Mouse (Mus musculus) erythroblast, embryonic 14.5 days (primary cell): ENCODE results near the gene Sgsm1. TPM values are rescaled to one million over a fixed set of nuclear protein-coding genes. Genes with fewer than 3 reads are reported as not detected.

Experiments
- H3K27me3 ChIP-seq: 2 replicates; pipeline ENCODE4 v1.6.1; 2012; ENCODE audit warnings: inconsistent platforms; ENCODE audit not compliant: control insufficient read depth
- H3K36me3 ChIP-seq: 2 replicates; pipeline ENCODE4 v1.6.1; 2012; ENCODE audit warnings: mild to moderate bottlenecking, inconsistent platforms; ENCODE audit not compliant: control insufficient read depth
- H3K4me1 ChIP-seq: 2 replicates; pipeline ENCODE4 v1.6.1; 2012; ENCODE audit warnings: inconsistent platforms; ENCODE audit not compliant: control insufficient read depth
- H3K4me3 ChIP-seq: replicated peaks from 2 replicates; pipeline ENCODE3; 2012; ENCODE audit warnings: moderate library complexity, mild to moderate bottlenecking, inconsistent platforms
- H3K9me3 ChIP-seq: 2 replicates; pipeline ENCODE4 v1.6.1; 2012; ENCODE audit warnings: low read length, inconsistent platforms, mixed read lengths; ENCODE audit not compliant: control insufficient read depth
- GATA1 ChIP-seq: IDR thresholded peaks from 2 replicates; pipeline ENCODE4 v1.6.1; 2012; ENCODE audit warnings: low read length, inconsistent platforms, mixed read lengths
- TAL1 ChIP-seq: IDR thresholded peaks from 3 replicates; pipeline ENCODE4 v1.6.1; 2012; ENCODE audit warnings: low read length, inconsistent platforms, mixed read lengths
- polyA plus RNA-seq: library from polyadenylated mRNA; stranded (reverse); fragments of >175 nt; gene quantifications from 2 replicates; pipeline ENCODE4 v1.2.3, GENCODE M21; 2012

Gene Sgsm1
- polyA plus RNA-seq, 1 experiment, result not detected

- no peaks in the 10 kb centered on the region for H3K36me3 ChIP-seq
- H3K4me3 ChIP-seq, result no peak overlapping the region
- peaks cover 4% of the 10 kb centered on the region for H3K9me3 ChIP-seq
- peaks cover 14% of the 10 kb centered on the region for H3K27me3 ChIP-seq
- TF ChIP-seq GATA1 (no peak), TAL1 (no peak)
- peaks cover 9% of the 10 kb centered on the region for H3K4me1 ChIP-seq
Observed at GRCm38 (mm10) chr5:113216328-113216960, 94.1 kb downstream of the Sgsm1 start.

GRCm38 (mm10) chr5:113215610-113216011 is 95.0 kb downstream of the Sgsm1 start:
- peaks cover 4% of the 10 kb centered on the region for H3K4me1 ChIP-seq
- H3K9me3 ChIP-seq, result no peaks in the 10 kb centered on the region
- no peaks in the 10 kb centered on the region for H3K36me3 ChIP-seq
- TF ChIP-seq TAL1 (no peak), GATA1 (no peak)
- no peak overlapping the region for H3K4me3 ChIP-seq
- peaks cover 7% of the 10 kb centered on the region for H3K27me3 ChIP-seq

GRCm38 (mm10) chr5:113214455-113214854 is 96.1 kb downstream of the Sgsm1 start:
- TF ChIP-seq TAL1 (no peak), GATA1 (no peak)
- no peaks in the 10 kb centered on the region; the same call in 1 of the 2 replicates for H3K4me1 ChIP-seq
- no peaks in the 10 kb centered on the region for H3K27me3 ChIP-seq
- no peaks in the 10 kb centered on the region for H3K9me3 ChIP-seq
- no peaks in the 10 kb centered on the region for H3K36me3 ChIP-seq
- no peak overlapping the region for H3K4me3 ChIP-seq

GRCm38 (mm10) chr5:113214041-113214440 is 96.5 kb downstream of the Sgsm1 start:
- no peak for TF ChIP-seq GATA1
- no peak for TF ChIP-seq TAL1
- Histone ChIP-seq H3K4me3 (no peak overlapping the region), H3K27me3 (no peaks in the 10 kb centered on the region), H3K36me3 (no peaks in the 10 kb centered on the region), H3K4me1 (no peaks in the 10 kb centered on the region; the same call in 1 of the 2 replicates), H3K9me3 (no peaks in the 10 kb centered on the region)

GRCm38 (mm10) chr5:113212156-113212835 is 98.3 kb downstream of the Sgsm1 start:
- no peaks in the 10 kb centered on the region for H3K36me3 ChIP-seq
- TF ChIP-seq GATA1, result no peak
- TF ChIP-seq TAL1, result no peak
- no peaks in the 10 kb centered on the region for H3K9me3 ChIP-seq
- no peaks in the 10 kb centered on the region; the same call in 1 of the 2 replicates for H3K4me1 ChIP-seq
- H3K27me3 ChIP-seq, result no peaks in the 10 kb centered on the region
- H3K4me3 ChIP-seq, result no peak overlapping the region

- Histone ChIP-seq H3K27me3 (no peaks in the 10 kb centered on the region), H3K9me3 (no peaks in the 10 kb centered on the region), H3K4me1 (no peaks in the 10 kb centered on the region), H3K36me3 (no peaks in the 10 kb centered on the region), H3K4me3 (no peak overlapping the region)
- no peak for TF ChIP-seq GATA1
- TF ChIP-seq TAL1, result no peak
Observed at GRCm38 (mm10) chr5:113210314-113210713, 100.3 kb downstream of the Sgsm1 start.

- Histone ChIP-seq H3K9me3 (no peaks in the 10 kb centered on the region), H3K27me3 (no peaks in the 10 kb centered on the region)
Observed at GRCm38 (mm10) chr5:113209898-113210297, 100.7 kb downstream of the Sgsm1 start.

GRCm38 (mm10) chr5:113209401-113209750 is 101.2 kb downstream of the Sgsm1 start:
- TF ChIP-seq TAL1 (no peak), GATA1 (no peak)
- Histone ChIP-seq H3K36me3 (no peaks in the 10 kb centered on the region), H3K27me3 (no peaks in the 10 kb centered on the region), H3K9me3 (no peaks in the 10 kb centered on the region), H3K4me1 (no peaks in the 10 kb centered on the region), H3K4me3 (no peak overlapping the region)

More at GRCm38 (mm10) chr5:113209898-113210297, 100.7 kb downstream of the Sgsm1 start:
- TF ChIP-seq GATA1, result no peak
- TF ChIP-seq TAL1, result no peak
- H3K36me3 ChIP-seq, result no peaks in the 10 kb centered on the region
- no peak overlapping the region for H3K4me3 ChIP-seq
- no peaks in the 10 kb centered on the region for H3K4me1 ChIP-seq

GRCm38 (mm10) chr5:113208622-113209400 is 101.8 kb downstream of the Sgsm1 start:
- H3K27me3 ChIP-seq, result no peaks in the 10 kb centered on the region
- TF ChIP-seq TAL1 (no peak), GATA1 (no peak)
- H3K4me3 ChIP-seq, result no peak overlapping the region
- H3K4me1 ChIP-seq, result no peaks in the 10 kb centered on the region
- H3K9me3 ChIP-seq, result no peaks in the 10 kb centered on the region
- no peaks in the 10 kb centered on the region for H3K36me3 ChIP-seq
